Mouse (Mus musculus) brain, adult 10 weeks (tissue): ENCODE results near the gene Gm29423. TPM values are rescaled to one million over a fixed set of nuclear protein-coding genes. Genes with fewer than 3 reads are reported as not detected.

Experiments
- polyA plus RNA-seq: library from polyadenylated mRNA; stranded (reverse); fragments of 350-450 nt; fragmentation: Illumina TruSeq; extraction: RNeasy Lipid Tissue Mini Kit (QIAGEN cat#74804); gene quantifications from one replicate; pipeline ENCODE4 v1.2.3, GENCODE M21; 2015; ENCODE audit warnings: low read depth, low replicate concordance

The Gm29423 gene
- polyA plus RNA-seq, result not detected

GRCm38 (mm10) chrY:70303187-70303586 lies at the start of gene Gm29423, which contains the start of gene Gm29644:
Gene Gm29423 (minus strand): TSS chrY:70303287.
Gene Gm29644 (minus strand): TSS chrY:70303343.

GRCm38 (mm10) chrY:70273542-70273941 lies 29.5 kb downstream of the Gm29423 start, which contains the start of gene Gm21118:
Gene Gm21118 (minus strand): TSS chrY:70273642.

Other genes starting within 250 kb of the Gm29423 start
- not detected for gene Gm21118, start 29.6 kb downstream of the Gm29423 start, polyA plus RNA-seq
- not detected for gene Gm29644, start 56 bp upstream of the Gm29423 start, polyA plus RNA-seq
- gene Gm20888, start 138.6 kb upstream of the Gm29423 start, polyA plus RNA-seq, result not detected